Mouse (Mus musculus): ENCODE results near the gene Plekha8. TPM values are rescaled to one million over a fixed set of nuclear protein-coding genes. Genes with fewer than 3 reads are reported as not detected.

Gene Plekha8
- total RNA-seq, 2 experiments from 2014 or later, result 4.7 to 6.2 TPM

- no peak for DNase-seq
- intact Hi-C loops (cut with DNase I; ENCODE audit: low total_unique reads), result loop anchor here (5.0 kb wide), 1 partner anchor 41 kb away; no protein-coding TSS in a partner anchor
Measured at GRCm38 (mm10) chr6:54628381-54628780, 33.5 kb downstream of the Plekha8 start.

- intact Hi-C loops (cut with DNase I; ENCODE audit: low total_unique reads), result loop anchor here (5.0 kb wide), 1 partner anchor 42 kb away; no protein-coding TSS in a partner anchor
- no peak for DNase-seq
Measured at GRCm38 (mm10) chr6:54629734-54630133, 34.8 kb downstream of the Plekha8 start.

- intact Hi-C loops (cut with DNase I; ENCODE audit: low total_unique reads), result no loop called here
- no peak for DNase-seq
Measured at GRCm38 (mm10) chr6:54631462-54631861, 36.6 kb downstream of the Plekha8 start.

- intact Hi-C loops (cut with DNase I; ENCODE audit: low total_unique reads), result no loop called here
- DNase-seq, result no peak
Measured at GRCm38 (mm10) chr6:54639877-54640276, 45.0 kb downstream of the Plekha8 start.

- intact Hi-C loops (cut with DNase I; ENCODE audit: low total_unique reads), result no loop called here
Measured at GRCm38 (mm10) chr6:54641953-54642352, 47.0 kb downstream of the Plekha8 start.

GRCm38 (mm10) chr6:54643181-54643580 is 48.3 kb downstream of the Plekha8 start:
- DNase-seq, result no peak
- intact Hi-C loops (cut with DNase I; ENCODE audit: low total_unique reads), result no loop called here

More at GRCm38 (mm10) chr6:54641953-54642352, 47.0 kb downstream of the Plekha8 start:
- DNase-seq, result no peak

GRCm38 (mm10) chr6:54655471-54656095 is 60.7 kb downstream of the Plekha8 start:
- peak; percentile 21 for DNase-seq
- intact Hi-C loops (cut with DNase I; ENCODE audit: low total_unique reads), result no loop called here

- intact Hi-C loops (cut with DNase I; ENCODE audit: low total_unique reads), result no loop called here
- DNase-seq, result no peak
Measured at GRCm38 (mm10) chr6:54657861-54658260, 63.0 kb downstream of the Plekha8 start.

- intact Hi-C loops (cut with DNase I; ENCODE audit: low total_unique reads), result no loop called here
- DNase-seq, result no peak
Measured at GRCm38 (mm10) chr6:54669868-54670267, 75.0 kb downstream of the Plekha8 start.

GRCm38 (mm10) chr6:54672901-54673300 is 78.0 kb downstream of the Plekha8 start:
- DNase-seq, result no peak
- intact Hi-C loops (cut with DNase I; ENCODE audit: low total_unique reads), result no loop called here

GRCm38 (mm10) chr6:54679686-54680085 is 84.8 kb downstream of the Plekha8 start:
- intact Hi-C loops (cut with DNase I; ENCODE audit: low total_unique reads), result no loop called here
- DNase-seq, result no peak

- intact Hi-C loops (cut with DNase I; ENCODE audit: low total_unique reads), result no loop called here
Measured at GRCm38 (mm10) chr6:54680891-54681745, 86.2 kb downstream of the Plekha8 start, which contains the start of gene Mturn. Mturn (plus strand) TSS chr6:54681624.

GRCm38 (mm10) chr6:54681746-54682428 is 87.0 kb downstream of the Plekha8 start:
- peak; percentile 13 for DNase-seq
- intact Hi-C loops (cut with DNase I; ENCODE audit: low total_unique reads), result no loop called here

More at GRCm38 (mm10) chr6:54680891-54681745, 86.2 kb downstream of the Plekha8 start, which contains the start of gene Mturn:
- peak; percentile 99 for DNase-seq

- intact Hi-C loops (cut with DNase I; ENCODE audit: low total_unique reads), result no loop called here
- no peak for DNase-seq
Measured at GRCm38 (mm10) chr6:54684085-54684484, 89.2 kb downstream of the Plekha8 start.

GRCm38 (mm10) chr6:54685103-54685502 is 90.2 kb downstream of the Plekha8 start:
- intact Hi-C loops (cut with DNase I; ENCODE audit: low total_unique reads), result no loop called here
- no peak for DNase-seq

- intact Hi-C loops (cut with DNase I; ENCODE audit: low total_unique reads), result no loop called here
- DNase-seq, result no peak
Measured at GRCm38 (mm10) chr6:54685716-54686395, 90.9 kb downstream of the Plekha8 start.

- intact Hi-C loops (cut with DNase I; ENCODE audit: low total_unique reads), result no loop called here
Measured at GRCm38 (mm10) chr6:54686946-54687737, 92.2 kb downstream of the Plekha8 start.

GRCm38 (mm10) chr6:54688467-54689323 is 93.8 kb downstream of the Plekha8 start:
- intact Hi-C loops (cut with DNase I; ENCODE audit: low total_unique reads), result no loop called here
- DNase-seq, result no peak

More at GRCm38 (mm10) chr6:54686946-54687737, 92.2 kb downstream of the Plekha8 start:
- no peak for DNase-seq
